Mouse (Mus musculus): ENCODE results near the gene Trim54.

- TF ChIP-seq CTCF (IDR thresholded peaks at IDR 0.05; ENCODE audit: low read depth, low read length), result peak; percentile 88
- no peak for TF ChIP-seq TAL1 (conservative IDR thresholded peaks at IDR 0.05; ENCODE audit: low read depth, low read length)
- TF ChIP-seq POLR2AphosphoS5 (IDR thresholded peaks at IDR 0.05; ENCODE audit: insufficient replicate concordance, low read depth, low read length), result no peak; the same call in 1 of the 2 replicates
- no peak for TF ChIP-seq GATA1 (IDR thresholded peaks at IDR 0.05; ENCODE audit: borderline replicate concordance, low read length)
Measured at GRCm38 (mm10) chr5:31081386-31081785, 35.1 kb upstream of the Trim54 start.
